Mouse (Mus musculus): ENCODE measurements at regions not wholly inside any gene's neighbourhood (a gene's known extent, or its start where the extent isn't known, plus 50 kb on each side); places are given as distances from the start of the nearest gene placed in this dataset.

- DNase-seq, result no peak
Observed at GRCm38 (mm10) chr14:11417857-11418256, 61.3 kb upstream of the Gm3839 start.

GRCm38 (mm10) chr14:11422306-11422705 lies 65.8 kb upstream of the Gm3839 start:
- no peak for DNase-seq

GRCm38 (mm10) chr14:11428256-11429240 lies 72.0 kb upstream of the Gm3839 start:
- no peak for DNase-seq

GRCm38 (mm10) chr14:11435166-11435784 lies 78.7 kb upstream of the Gm3839 start:
- DNase-seq, result no peak

GRCm38 (mm10) chr14:11438611-11439010 lies 82.1 kb upstream of the Gm3839 start:
- no peak for DNase-seq

GRCm38 (mm10) chr14:11440176-11440575 lies 83.7 kb upstream of the Gm3839 start:
- DNase-seq, result peak; percentile 2

- no peak for DNase-seq
Observed at GRCm38 (mm10) chr14:11449958-11450357, 93.4 kb upstream of the Gm3839 start.

- peak; percentile 70 for DNase-seq
Observed at GRCm38 (mm10) chr14:11477731-11478130, 75.6 kb upstream of the Ptprg start.

GRCm38 (mm10) chr14:11482151-11482550 lies 71.2 kb upstream of the Ptprg start:
- DNase-seq, result no peak

- DNase-seq, result no peak
Observed at GRCm38 (mm10) chr14:11486287-11486686, 67.0 kb upstream of the Ptprg start.

GRCm38 (mm10) chr14:11501744-11502143 lies 51.6 kb upstream of the Ptprg start:
- DNase-seq, result no peak

GRCm38 (mm10) chr14:11503156-11503555 lies 50.2 kb upstream of the Ptprg start:
- peak; percentile 22 for DNase-seq
